Mouse (Mus musculus): ENCODE data around the gene Rsl1d1. TPM values are rescaled to one million over a fixed set of nuclear protein-coding genes. Genes with fewer than 3 reads are reported as not detected.

Gene Rsl1d1
- polyA plus RNA-seq, 1 experiment from 2014 or later, result 91.7 TPM

Small RNA genes lying within 50 kb of the gene (microRNA-seq; reads per million reads assigned to microRNA genes)
- 13.8 reads per million, percentile 22 among the genes with 10 or more reads in this experiment for gene Gm23935

Other genes with a start within 250 kb of the Rsl1d1 start
- 11.8 and 12.2 TPM in 2 replicates for gene Snn, start 142.4 kb downstream of the Rsl1d1 start, polyA plus RNA-seq (2015; fragmentation: Nextera tagmentation; extraction: Ambion mirVana)
- gene Litaf, start 137.2 kb downstream of the Rsl1d1 start, polyA plus RNA-seq (2015; fragmentation: Nextera tagmentation; extraction: Ambion mirVana), result 68.1 and 69.5 TPM in 2 replicates
- 27.5 and 29.2 TPM in 2 replicates for gene Txndc11, start 68.7 kb downstream of the Rsl1d1 start, polyA plus RNA-seq (2015; fragmentation: Nextera tagmentation; extraction: Ambion mirVana)
- 36.7 and 37.4 TPM in 2 replicates for gene Zc3h7a, start 26.9 kb downstream of the Rsl1d1 start, polyA plus RNA-seq (2015; fragmentation: Nextera tagmentation; extraction: Ambion mirVana)
- 44.6 and 46.4 TPM in 2 replicates for gene Gspt1, start 51.0 kb upstream of the Rsl1d1 start, polyA plus RNA-seq (2015; fragmentation: Nextera tagmentation; extraction: Ambion mirVana)
- 0.12 TPM in 1 of 2 replicates, not detected in the other for gene Tnfrsf17, start 110.5 kb upstream of the Rsl1d1 start, polyA plus RNA-seq (2015; fragmentation: Nextera tagmentation; extraction: Ambion mirVana)
- 4.8 and 5.2 TPM in 2 replicates for gene Snx29, start 119.6 kb upstream of the Rsl1d1 start, polyA plus RNA-seq (2015; fragmentation: Nextera tagmentation; extraction: Ambion mirVana)

Data from stomach, postnatal 0 days (tissue).